Mouse (Mus musculus): Measurements from ENCODE around the gene Thbs3.

- TF ChIP-seq ZKSCAN1 (IDR thresholded peaks at IDR 0.05; ENCODE audit: borderline replicate concordance, low read depth, low read length) = no peak
- no peak for TF ChIP-seq EP300 (IDR thresholded peaks at IDR 0.05; ENCODE audit: low read length)
These were observed 30.2 kb downstream of the Thbs3 start for GRCm38 (mm10) chr3:89244982-89245687.

All from CH12.LX (cell line).